Mouse (Mus musculus) urinary bladder, postnatal 4 days (tissue): ENCODE measurements at regions not wholly inside any gene's neighbourhood (a gene's known extent, or its start where the extent isn't known, plus 50 kb on each side); places are given as distances from the start of the nearest gene placed in this dataset.
"Not testable (repeated sequence)": the region's sequence is repeated elsewhere in the genome, so short reads cannot be mapped to it uniquely, and the experiment has no call there.

Source experiments
- DNase-seq, 2 experiments: peaks; one replicate each; pipeline ENCODE4 v3.0.0; 2021 to 2022; ENCODE audit warnings: low spot score in 2 of 2

DNA sequence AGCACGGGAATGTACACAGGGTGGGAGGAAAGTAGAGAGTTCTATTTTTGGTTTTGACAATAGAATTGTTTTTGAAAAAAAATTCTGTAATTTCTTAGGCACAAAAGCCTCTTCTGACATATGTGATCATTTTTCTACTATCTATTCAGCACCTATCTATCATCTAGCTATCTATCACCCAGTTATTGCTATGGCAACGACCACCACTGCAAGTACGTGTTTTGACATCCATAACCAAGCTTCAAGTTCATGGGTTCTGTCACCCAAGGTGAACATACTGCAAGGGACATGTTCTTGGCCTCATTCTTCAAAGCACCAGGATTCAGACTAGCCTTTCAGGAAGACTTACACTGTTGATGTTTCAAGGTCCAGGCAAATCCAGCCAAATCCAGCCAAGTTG, 238.4 kb upstream of the Rarb start:
- no peak for DNase-seq

DNA sequence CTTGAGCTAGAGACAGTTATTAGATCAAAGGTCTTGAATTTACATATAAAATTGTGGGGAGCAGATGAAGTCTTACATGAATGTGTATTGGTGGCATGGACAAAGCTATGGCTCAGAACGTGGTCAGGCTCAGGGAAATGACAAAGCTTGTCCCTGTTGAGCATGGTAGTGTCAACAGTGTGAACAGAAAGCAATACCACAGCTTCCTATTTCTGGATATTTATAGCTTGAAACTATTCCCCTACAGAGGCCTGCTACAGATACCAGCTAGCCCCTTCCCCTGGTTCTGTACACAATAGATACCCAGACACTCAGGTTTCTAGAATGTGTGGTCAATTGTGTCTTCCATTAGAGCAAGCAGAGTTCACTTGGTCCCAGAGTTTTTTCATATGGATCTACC, 236.8 kb upstream of the Rarb start:
- no peak for DNase-seq

GRCm38 (mm10) chr14:17054381-17054780, 235.4 kb upstream of the Rarb start:
- no peak for DNase-seq

DNA sequence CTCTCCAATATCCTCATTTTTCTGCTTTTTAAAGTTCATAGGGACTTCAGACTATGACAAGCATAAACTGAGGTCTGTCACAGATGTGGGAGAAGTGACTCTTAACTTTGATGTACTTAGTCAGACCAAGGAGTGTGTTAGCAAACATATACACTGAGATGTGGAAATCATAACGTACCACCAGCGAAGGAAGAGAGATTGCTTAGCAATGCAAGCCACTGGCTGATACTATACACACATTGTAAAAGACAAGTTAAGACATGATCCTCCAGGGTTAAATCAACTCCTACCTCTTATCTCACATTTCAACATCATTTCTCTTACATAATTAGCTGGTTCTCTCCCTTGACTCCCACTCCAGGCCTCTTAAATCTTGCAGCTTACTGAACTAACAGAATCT, 227.9 kb upstream of the Rarb start:
- no peak for DNase-seq

- DNase-seq = no peak
Observed at GRCm38 (mm10) chr14:17045426-17046132, 226.6 kb upstream of the Rarb start.

DNA sequence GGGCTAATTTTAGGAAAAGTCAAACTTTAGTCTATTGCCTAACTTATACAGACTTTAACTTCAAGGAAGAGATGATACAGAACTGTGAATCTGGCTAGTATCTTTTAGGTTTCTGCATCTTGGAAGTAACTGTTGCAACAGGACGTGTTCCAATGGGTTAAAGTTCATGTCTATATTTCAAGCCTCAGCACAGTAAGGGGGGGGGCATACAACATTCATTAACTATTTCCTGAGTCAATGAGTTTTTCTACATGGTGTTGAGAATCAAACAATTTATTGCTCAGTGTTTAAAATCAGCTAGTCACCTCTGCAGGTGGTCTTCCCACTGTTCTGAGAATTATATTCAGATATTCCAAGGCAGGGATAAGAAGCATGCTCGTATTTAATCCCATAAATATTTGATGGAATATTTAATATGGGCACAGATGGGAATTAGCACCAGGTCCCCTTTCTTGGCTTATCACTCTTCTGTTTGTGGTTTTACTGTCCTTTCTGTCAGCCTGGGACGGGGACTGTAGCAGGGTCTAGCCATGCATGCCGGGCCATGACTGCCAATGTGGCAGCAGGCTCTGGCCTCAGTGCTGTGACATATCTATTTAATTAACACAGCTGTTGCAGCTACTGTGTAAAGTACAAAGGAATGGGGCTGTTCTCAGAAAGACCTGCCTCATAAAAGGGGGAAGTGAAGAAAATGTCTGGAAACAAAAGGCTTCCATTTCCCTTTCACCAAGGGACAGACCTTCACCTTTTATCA, 201.8 kb upstream of the Rarb start:
- no peak for DNase-seq

GRCm38 (mm10) chr14:17012931-17013330, 194.0 kb upstream of the Rarb start:
- DNase-seq = no peak

GRCm38 (mm10) chr14:17012200-17012599, 193.2 kb upstream of the Rarb start:
- DNase-seq = no peak

GRCm38 (mm10) chr14:17005194-17006018, 186.4 kb upstream of the Rarb start:
- DNase-seq = peak in 1 of 2 experiments; percentile 34

DNA sequence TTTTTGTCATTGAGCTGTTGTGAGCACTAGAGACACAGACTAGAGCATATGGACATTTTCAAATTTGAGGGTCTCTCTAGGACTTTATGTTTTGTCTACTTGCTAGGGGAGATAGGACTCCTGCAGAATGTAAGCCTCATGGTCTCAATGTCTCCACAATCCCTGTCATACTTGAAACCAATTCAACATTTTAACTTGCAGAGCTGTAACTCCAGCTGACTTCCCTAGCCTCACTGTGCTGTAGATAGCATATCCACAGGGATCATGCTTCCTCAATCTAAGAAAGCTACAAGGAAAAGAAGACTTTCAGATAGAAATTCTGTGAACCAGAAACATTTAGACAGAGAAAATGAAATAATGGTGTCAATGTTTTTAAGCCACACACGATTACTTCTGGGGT, 185.8 kb upstream of the Rarb start:
- DNase-seq = no peak

DNA sequence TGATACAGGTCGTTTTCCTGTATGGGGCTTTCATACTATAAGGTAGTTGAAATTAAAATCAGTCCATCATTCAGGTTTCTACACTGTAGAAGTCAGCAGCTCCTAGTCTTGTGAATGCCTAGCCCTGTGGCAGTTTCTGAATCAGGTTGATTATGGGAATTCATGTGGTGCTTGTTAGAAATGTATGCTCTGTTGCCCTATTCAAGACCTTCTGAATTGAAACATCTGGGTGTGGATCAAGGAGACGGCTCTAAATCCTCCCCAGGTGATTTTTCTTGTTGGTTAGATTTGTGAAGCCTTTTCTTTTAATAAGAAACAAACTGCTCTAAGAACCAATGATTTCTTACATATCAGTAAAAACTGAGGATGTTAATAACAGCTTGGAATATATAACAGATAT, 177.8 kb upstream of the Rarb start:
- no peak for DNase-seq

DNA sequence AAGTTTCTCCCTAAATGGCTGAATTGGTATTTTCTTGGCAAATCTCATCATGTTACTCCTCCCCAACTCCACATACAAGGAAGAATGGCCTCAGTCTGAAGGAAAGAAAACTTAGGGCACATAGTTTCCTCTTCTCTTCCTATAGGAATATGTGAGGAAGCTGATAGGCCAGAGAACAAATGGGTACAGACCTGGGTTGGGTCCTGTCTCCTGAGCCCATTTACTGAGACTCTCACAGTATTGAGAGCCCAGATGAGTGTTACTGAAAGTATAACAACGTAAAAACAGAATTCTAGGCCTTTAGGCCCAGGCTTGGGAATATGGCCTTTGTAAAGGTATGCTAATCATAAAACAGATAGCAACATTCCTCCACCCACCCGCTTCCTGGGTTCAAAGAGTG, 152.0 kb upstream of the Rarb start:
- not testable (repeated sequence) for DNase-seq

- no peak for DNase-seq
Observed at GRCm38 (mm10) chr14:16964717-16965391, 145.9 kb upstream of the Rarb start.

- DNase-seq = no peak
Observed at GRCm38 (mm10) chr14:16962216-16962826, 143.4 kb upstream of the Rarb start.

DNA sequence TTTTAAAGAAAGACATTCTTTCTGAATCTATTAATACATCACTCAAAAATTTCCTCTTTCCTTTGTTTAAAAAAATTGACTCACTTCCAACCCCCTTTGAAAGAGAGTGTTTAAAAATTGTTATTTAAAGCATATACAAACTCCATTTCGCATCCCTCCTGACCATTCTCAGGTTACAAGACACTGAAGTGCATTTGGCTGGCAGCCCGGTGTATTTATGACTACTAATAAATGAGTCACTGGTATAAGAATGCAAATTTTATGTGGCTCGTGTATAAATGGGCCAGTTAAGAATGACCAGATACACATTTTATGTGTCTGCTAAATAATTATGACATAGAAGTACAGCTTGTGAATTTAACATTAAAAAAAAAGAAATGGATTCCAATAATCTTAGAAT, 138.8 kb upstream of the Rarb start:
- peak; percentile 32 to 76 for DNase-seq

DNA sequence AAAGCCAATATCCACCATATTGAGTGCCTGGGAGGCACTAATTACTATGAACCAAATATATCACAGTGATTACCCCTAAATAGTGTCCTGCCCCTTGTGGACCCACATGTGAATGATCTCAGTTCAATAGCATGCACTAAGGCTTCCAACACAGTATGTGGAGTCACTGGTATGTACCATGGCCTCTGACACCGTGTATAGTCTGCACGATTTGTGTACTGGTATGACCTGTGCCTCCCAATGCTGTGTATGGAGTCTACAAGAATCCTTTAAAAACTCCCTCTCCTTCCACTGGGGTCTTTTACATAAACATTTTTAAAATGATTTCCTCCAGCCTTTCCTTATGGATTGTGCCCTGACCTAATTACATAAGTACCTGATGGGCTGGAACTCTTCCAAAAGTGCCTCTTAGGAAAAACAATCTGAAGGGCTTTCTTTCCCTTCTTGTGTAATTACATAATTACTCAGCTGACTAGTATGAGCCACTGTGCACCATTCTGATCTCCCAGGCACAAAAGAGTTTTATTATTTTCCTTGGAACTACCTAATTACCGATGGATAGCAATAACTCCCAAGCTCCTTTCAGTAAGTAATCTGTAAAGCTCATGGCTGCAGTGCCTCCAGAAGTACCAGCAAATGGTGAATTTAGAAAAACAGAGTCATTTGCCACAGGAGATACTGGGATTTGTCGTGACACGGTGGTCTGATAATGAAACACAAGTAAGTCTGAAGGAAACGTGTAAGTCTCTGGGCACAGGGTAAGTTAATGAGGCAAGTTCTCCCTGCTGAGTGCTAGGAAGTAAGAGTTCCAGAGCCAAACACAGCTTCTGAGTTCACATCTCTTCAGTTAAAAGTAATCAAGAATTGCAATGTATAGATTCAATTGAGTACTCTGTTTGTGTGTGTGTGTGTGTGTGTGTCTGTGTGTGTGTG, 135.8 kb upstream of the Rarb start:
- DNase-seq = no peak

GRCm38 (mm10) chr14:16948736-16949135, 129.8 kb upstream of the Rarb start:
- no peak for DNase-seq

DNA sequence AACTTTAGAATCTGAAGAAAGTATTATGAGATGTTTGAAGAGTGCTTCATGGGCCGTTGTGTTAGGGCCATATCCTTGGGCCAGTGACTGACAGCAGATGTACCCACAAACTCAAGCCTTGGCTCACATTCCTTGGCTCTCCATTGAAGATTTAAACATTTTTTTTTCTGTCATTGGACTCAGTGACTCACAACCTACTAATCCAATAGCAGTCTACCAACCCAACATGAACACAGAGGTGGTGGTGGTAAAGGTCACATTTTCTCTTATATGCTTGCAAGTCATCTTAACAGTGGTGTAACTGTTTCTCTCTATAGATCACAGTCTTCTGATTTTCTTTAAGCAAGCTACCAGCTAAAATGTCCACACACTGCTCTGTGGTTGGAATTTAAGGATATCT, 125.5 kb upstream of the Rarb start:
- no peak for DNase-seq

GRCm38 (mm10) chr14:16943531-16943930, 124.6 kb upstream of the Rarb start:
- no peak for DNase-seq

- no peak for DNase-seq
Observed at GRCm38 (mm10) chr14:16927136-16927535, 108.2 kb upstream of the Rarb start.
